Mouse (Mus musculus) cerebellum, adult 9-10 months (tissue): ENCODE data around the gene Ssu72.
"Not testable (repeated sequence)": the region's sequence is repeated elsewhere in the genome, so short reads cannot be mapped to it uniquely, and the experiment has no call there.

Experiments used
- DNase-seq: peaks from one replicate; pipeline ENCODE4 v3.0.0; 2022

Gene Ssu72

DNA sequence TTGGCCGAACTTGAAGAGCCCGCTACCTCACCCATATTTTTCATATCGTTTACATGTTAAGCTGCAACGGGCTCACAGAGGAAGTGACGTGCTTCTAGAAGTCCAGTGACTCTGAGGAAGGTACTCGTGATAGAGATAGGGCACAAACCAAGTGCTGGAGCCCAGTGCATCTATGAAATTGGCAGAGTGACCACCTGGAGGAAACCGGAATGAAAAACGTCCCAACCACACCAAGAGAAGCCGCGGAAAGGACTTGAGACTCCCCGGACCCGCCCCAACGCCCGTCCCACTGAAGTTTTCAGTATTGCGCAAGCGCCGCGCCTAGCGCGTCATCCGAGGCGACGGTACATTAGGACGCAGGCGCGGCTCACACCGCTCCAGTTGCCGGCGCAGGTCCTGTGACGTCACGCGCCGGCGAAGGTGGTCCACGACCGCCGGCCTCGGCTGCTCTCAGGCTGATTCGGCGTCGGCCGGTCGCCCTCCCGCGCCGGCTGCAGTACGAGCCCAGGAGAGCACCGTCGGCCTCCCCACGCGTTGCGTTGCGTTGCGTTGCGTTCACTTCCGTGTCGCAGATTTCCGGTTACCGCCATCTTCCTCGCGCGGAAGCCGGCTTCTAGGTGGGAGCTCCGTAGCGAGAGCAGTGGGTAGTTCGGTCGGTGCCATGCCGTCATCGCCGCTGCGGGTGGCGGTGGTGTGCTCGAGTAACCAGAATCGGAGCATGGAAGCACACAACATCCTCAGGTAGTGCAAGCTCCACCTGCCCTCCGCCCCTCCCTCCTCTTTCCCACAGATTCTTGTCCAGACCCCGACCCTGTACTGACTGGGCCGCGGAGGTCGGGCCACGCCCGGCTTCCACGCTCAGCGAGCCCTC lies at the start of gene Ssu72:
Ssu72 (plus strand) TSS at position 80 of the 871 bp plus-strand sequence.
- peak; percentile 92 for DNase-seq

DNA sequence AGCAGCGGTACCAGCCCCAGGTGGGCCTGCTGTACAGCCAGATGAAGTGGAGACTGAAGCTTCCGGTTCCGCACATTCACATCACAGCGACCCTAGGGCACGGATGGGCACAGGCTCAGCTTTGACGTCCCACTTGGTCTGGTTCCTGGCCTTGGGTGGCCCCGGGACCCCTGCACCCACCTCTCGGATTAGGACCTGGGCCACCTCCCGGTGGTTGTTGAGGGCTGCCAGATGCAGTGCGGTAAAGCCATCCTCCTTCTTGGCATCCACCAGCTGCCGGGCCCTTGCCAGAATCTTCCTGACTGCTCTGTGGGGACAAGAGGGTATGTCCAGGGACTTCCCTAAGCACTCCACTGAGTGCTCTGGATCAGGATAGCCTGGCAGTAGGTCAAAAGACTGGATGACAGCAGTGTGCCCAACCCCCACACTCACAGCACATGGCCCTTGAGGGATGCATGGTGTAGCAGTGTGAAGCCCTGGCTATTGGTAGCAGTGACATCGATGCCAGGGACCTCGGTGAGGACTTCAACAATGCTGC lies 48.3 kb upstream of the Ssu72 start:
- peak; percentile 68 for DNase-seq

DNA sequence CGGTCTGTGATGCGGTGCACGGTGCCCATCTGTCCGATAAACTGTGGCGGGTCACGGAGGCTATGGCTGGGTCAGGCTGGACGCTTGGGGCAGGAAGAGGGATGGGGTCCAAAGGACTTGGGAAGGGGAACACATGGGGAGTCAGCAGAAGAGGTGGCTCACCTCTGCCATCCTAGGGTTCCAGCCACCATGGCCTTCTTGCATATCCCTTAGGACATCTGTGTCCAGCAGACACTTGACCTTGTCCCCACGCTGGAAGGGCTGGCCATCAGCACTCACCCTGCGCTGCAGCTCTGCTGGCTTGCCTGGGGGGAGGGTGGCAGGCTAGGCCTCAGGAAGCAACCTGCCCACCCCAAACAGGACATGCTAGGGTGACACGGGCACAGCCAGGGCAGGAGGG lies 45.6 kb upstream of the Ssu72 start:
- no peak for DNase-seq

DNA sequence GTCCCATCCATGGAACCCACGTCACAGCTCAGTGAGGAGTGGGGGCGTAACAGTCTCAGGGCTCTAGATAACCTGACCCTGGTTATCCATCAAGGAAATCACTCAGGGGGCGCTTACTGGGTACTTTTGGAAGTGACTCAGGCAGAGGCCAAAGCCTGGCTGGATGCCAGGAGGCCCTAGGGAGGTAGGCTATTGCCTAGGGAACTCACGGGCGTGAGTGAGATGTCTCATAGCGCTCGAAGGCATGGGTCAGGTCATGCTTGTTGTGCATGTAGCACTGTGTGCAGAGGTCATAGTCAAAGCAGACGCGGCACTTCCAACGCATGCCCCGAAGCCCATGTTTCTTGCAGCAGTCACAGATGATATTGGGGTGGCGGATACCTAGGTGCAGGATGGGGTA lies 44.0 kb upstream of the Ssu72 start:
- no peak for DNase-seq

DNA sequence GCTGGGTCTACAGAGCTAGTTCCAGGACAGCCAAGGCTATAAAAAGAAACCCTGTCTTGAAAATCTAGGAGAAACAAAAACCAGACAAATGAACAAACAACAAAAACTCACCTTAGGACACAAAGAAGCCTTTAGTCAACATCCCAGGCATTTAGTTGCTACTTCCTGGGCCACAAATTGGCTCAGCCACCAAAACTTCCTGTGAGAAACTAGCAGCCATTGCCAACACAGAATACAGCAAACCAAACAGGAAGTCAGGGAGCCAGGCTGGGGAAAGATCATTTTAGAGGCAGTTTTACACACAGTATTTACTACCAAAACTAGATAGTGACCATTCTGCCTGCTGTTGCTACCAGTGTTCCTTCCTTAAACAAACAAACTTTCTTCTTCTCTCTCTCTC lies 37.7 kb upstream of the Ssu72 start:
- no peak for DNase-seq

DNA sequence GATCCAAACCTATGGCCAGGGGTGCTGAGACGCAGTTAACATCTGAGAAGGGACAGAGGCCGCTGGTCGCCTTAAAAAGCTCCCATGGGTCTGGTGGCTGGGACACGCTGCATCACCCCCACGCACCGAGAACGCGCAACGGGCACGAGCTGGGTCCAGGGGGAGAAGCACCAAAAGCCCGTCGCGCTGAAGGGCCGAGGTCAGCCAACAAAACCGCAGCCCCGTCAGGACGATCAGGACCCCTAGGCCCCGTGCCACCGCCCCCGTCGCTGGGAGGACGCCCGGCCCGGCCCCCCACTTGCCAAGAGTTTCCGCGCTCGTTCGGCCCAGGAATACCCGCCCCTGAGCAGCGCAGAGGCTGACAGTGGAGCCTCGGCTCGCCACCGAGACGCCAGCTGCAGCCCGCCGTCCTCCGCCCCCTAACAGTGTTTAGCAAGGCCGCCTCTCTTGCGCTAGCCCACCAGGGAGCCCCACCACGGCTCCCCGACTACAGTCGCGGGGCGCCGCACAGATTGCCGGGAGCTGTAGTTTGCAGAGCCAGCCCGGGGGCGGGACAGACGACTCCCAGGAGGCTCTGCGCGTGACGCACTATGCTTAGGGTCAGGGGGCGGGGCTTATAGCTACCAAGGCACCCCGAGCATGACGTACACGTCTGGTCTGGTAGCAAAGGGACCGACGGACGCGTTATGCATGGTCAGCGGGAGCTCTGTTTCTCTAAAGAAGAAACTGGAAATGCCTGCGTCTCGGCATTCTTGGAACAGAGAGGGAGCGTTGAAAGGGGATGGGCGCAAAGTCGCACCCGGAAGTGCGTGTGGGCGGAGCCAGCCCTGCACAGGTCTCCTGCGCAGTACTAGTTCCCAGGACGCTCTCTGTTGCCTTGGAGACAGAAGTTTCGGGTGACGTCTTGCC lies 35.7 kb upstream of the Ssu72 start, which contains the start of gene Mib2:
Mib2 (minus strand) TSS at position 510 of the 909 bp plus-strand sequence.
- DNase-seq = peak; percentile 99

DNA sequence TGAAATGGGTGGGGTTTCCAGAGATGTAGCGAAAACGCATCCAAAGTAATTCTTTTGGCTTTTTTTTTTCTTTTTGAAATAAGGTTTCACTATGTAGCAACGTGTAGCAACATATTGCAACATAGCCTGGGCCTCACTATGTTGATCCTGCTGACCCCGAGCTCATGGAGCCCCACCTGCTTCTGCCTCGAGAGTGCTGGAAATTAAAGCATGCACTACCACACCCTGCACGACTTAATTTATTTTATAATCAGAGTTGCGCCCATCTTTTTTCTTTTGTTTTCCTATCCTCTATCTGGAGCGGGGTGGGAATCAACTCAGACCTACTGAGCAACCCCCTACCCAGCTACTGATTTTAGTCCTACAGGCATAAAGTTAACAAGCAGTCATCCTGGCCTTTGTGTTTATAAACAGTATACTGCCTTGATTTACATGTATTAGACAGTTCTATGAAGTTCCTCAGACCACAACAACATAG lies 35.0 kb upstream of the Ssu72 start:
- no peak for DNase-seq

DNA sequence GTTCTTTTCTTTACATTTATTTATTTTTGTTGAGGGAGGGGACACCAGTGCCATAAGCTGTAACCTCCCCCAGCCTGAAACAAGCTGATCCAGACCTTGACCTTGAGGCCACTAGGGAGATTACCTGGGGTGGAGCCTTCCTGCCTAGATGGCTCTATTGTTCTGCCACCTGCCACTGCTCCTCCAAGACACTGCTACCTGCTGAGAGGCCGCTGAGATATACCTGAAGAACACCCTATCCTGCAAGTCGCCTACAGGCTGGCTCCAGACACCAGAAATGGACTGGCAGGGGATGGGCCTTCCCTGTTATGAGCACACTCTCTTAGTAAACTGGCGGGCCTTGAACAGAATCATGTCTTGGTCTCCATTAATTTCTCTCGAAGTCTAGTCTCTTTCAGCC lies 34.4 kb upstream of the Ssu72 start:
- DNase-seq = not testable (repeated sequence)

DNA sequence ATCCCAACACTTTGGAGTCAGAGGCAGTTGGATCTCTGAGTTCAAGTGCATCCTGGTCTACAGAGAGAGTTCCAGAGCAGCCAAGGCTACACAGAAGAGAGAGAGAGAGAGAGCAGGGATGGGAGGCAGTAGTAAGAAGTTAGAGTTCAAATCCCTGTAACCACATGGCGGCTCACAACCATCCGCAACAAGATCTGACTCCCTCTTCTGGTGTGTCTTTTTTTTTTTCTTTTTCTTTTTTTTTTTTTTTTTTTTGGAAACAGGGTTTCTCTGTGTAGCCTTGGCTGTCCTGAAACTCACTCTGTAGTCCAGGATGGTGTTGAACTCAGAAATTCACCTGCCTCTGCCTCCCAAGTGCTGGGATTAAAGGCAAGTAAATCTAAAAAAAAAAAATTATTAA lies 32.5 kb upstream of the Ssu72 start:
- no peak for DNase-seq

DNA sequence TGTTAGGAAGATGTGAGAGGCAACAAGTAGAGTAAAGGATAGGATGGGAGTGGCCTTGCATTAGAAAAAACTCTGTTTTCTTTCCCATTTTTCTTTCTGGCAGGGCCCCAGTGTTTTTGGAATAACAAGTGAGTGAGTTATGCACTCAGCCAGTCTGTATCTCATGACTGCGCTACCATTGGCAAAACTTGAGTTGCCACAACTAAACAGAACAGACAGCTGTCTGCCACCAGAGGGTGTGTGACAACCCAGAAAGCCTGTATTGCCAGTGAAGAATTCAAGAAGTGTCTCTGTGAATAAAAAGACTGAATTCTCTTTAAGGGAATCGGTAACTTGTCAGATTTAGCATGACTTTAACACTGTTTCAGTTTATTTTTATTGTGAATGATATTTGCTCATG lies 28.6 kb upstream of the Ssu72 start:
- DNase-seq = peak; percentile 77

DNA sequence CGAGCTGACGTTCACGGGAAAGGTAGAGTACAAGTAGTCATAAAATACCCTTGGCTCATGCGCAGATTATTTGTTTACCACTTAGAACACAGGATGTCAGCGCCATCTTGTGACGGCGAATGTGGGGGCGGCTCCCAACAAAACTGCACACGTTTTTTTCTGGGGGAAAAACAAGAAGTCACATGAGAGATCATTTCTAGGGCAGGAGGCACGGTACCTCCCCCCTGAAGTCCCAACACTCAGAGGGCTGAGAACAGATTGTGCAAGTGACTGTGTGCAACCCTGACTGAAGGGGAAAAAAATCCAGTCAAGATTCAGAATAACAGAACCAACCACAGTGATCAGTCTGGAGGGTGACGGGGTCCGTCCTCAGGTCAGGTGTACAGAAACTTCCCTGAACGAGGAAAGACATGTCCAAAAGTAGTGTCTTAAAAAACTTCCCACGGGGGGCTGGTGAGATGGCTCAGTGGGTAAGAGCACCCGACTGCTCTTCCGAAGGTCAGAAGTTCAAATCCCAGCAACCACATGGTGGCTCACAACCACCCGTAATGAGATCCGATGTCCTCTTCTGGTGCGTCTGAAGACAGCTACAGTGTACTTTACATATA lies 20.8 kb upstream of the Ssu72 start:
- DNase-seq = not testable (repeated sequence)

DNA sequence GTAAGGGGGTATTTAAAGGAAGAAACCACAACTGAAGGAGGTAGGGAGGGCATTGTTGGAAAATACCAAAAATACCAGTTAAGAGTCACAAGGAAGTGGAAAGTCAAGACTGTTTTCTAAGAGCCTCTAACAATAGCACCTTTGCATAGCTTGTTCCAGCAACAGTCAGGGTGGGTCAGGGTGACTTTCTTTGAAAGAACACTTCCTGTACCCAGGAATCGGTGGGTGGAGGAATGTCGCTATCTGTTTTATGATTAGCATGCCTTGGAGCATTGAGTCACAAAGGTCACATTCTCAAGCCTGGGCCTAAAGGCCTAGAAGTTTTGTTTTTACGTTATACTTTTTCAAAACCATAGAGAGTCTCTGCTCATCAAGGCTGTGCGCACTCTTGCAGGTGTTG lies 16.8 kb upstream of the Ssu72 start:
- not testable (repeated sequence) for DNase-seq

DNA sequence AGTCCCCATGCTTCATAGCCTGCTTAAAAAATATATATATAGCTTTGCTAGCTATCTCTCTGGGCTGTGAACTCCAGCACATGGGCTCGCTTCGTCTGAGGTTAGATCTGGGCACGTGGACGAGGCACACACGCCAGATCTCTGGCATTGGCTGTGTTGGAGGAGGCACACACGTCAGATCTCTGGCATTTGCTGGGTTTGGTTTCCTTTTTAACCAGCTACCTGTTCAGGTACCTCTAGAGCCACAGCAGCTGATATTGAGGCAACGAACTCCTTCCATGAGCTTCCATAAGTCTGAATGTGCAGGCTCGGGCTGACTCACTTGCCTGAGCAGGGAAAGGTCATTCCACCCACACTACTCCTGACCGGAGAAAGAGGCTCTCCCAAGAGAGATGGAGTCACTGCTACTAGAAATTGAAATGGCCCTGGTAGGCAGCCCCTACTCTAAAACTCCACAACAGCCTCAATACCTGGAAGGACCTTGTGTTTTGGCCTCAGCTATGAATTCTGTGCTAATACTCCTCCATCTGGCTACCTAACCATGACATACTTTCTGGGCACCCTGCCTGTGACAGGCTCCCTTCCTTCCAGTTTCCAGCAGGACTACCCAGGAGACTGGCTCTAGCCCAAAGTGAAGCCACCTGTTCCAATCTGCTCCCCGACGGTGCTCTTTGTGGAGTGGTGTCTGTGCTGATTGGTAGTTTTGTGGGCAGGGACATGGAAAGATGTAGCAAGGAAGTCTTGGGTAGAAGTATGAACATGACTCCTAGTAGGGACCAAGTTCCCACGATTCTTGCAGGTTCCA lies 13.8 kb upstream of the Ssu72 start:
- peak; percentile 99 for DNase-seq

DNA sequence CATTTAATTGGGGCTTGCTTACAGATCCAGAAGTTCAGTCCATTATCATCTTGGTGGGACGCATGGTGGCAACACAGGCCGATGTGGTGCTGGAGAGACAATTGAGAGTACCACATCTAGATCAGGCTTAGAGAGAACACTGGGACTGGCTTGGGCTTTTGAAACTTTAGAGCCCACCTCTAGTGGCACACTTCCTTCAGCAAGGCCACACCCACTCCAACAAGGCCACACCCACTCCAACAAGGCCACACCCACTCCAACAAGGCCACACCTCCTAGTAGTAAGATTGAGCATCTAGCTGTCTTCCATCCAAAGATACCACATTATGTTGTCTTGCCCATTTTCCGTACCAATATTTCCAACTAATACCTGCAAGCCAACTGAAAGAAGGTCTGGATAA lies 12.2 kb upstream of the Ssu72 start:
- no peak for DNase-seq

DNA sequence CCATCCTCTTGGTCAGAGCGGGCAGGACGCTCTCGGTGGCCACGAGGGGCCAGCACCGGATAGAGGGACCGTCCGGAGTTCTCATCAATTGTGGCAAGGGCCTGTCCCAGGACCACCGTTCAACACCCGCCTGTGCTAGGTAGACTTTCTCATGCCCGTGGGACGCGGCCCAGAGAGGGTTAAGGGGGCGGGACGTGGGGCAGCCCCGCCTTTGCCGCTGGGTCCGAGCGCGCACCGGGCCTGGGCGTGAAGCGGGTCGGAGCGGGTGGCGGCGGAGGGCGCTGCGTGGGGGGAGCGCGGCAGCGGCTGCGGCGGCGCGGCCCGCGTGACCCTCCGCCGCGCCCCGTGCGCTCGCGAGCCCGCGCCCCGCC lies 10.5 kb upstream of the Ssu72 start, which contains the start of gene Fndc10:
Fndc10 (plus strand) TSS at position 232 of the 371 bp plus-strand sequence.
- peak; percentile 89 for DNase-seq

DNA sequence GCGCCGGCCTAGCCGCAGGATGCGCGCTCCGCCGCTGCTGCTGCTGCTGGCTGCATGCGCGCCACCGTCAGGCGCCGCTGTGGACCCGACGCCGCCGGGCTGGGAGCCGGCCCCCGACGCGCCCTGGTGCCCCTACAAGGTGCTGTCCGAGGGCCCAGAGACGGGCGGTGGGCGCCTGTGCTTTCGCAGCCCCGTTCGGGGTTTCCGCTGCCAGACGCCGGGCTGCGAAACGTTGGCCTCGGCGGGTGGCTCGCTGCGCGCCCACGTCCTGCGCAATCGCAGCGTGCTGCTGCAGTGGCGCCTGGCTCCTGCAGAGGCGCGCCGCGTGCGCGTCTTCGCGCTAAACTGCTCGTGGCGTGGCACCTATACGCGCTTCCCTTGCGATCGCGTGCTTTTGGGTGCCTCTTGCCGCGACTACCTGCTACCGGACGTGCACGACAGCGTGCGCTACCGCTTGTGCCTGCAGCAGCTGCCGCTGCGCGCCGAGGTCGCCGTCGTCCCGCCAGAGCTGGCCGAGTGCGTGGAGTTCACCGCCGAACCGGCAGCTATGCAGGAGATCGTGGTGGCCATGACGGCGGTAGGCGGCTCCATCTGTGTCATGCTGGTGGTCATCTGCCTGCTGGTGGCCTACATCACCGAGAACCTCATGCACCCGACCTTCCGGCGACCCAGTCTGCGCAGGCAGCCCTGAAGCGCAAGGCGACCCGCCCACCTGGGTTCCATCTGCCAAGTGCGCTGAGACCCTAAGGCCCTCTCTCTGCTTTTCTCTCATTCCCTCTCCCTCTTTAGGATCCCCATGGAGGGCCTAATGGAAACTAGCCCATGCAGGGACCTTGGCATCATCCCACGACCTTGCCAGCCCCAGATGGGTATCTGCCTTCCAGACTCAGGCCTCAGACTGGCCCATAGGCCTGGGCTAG lies 9.9 kb upstream of the Ssu72 start:
- peak; percentile 80 for DNase-seq

DNA sequence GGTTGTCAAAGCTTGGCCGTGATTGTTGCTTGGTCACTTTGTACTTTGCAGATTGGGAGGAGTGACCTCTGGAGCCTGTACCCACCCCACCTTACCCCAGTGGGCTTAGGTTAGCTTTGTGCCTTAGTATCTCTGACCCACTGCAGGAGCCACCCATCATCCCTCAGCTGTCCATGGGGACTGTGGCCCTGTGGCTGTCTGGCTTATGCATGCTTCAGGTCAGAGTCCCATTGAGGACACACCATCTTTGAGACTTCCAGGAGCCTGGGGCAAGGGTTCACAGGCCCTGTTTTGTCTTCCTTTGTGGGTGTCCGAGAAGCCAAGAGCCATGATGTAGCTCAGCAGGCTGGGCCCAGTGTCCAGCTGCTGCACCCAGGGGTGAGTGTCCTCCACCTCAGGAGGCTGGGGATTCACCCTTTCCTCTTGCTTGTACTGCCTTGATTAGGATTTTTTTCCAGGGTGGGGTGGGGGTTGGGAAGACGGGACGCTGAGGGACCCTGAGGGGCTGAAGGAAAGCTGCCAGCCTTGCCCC lies 9.0 kb upstream of the Ssu72 start:
- DNase-seq = peak; percentile 68

DNA sequence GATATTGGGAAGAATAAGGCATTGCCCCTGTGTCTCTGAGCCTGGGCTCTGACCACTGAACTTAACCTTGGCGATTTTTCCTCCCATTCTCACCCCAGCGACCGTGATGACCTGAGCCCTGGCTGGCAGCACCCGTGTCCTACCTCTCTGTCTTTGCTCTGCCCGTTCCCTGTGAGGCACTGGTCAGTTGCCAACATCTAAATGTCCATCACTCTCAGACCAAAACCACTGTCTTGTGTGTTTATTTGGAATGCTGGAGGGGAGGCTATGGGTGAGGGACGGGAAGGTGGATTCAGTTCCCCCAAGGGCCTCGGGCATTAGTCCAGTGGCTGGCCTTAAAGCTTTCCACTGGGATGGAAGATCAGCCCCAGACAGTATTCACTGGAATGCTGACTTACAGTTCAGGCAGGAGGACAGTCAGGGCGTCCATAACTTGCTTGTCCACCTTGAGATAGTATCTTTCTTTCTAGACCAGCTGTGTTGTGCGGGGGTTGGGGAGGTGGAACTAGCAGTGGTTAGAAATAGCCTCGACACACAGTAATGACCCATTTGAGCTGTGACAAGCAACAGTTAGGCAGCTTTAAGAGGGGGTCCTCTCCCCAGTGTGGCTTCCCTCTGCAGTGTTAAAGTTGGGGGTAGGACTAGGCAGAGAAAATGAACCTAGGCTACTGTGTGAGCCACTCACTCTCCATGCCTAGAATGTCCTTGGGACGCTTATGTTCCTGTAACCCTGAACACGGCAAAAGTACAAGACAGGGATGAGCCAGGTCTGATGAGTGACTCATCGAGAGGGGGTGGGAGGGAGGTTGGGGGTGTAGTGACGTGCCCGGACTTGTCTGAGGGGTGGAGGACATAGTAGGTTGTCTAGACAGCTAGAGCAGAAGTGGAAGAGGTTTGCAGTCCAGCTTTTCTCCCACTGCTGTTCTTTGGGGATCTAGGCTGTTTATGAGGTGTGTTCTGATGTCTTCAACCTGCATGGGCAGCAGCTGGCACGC lies 8.0 kb upstream of the Ssu72 start:
- DNase-seq = peak; percentile 73

DNA sequence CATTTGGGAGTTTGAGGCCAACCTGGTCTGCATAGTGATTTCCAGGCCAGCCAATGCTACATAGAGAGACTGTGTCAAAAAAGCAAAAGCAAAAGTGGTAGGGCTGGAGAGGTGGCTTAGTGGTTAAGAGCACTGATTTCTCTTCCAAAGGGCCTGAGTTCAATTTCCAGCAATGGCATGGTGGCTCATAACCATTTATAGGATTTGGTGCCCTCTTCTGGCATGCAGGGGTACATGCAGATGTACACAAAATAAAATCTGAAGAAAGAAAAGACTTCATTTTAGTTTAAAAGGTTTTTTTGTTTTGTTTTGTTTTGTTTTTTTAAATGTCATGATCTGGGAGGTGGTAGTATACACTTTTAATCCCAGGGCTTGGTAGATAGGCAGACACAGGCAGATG lies 4.2 kb upstream of the Ssu72 start:
- no peak for DNase-seq
